Mouse (Mus musculus) neural tube, embryonic 11.5 days (tissue): ENCODE results near the gene Dst. TPM values are rescaled to one million over a fixed set of nuclear protein-coding genes. Genes with fewer than 3 reads are reported as not detected.

Experiments
- ATAC-seq: fragments of 200-750 bp; cut with Nextera tagmentation; 2 replicates; pipeline ENCODE4 v1.8.0; 2017; ENCODE audit warnings: moderate number of reproducible peaks, mild to moderate bottlenecking, moderate TSS enrichment, moderate library complexity; ENCODE audit not compliant: insufficient read depth, low FRiP score, low TSS enrichment
- DNase-seq: peaks from one replicate; pipeline ENCODE4 v3.0.0-alpha.2; 2015; ENCODE audit warnings: low spot score
- H3K27ac ChIP-seq: fragments of 300-500 bp; sonication (generic); 2 replicates; pipeline ENCODE4 v1.5.1; 2014; ENCODE audit warnings: low read depth, mild to moderate bottlenecking, low read length
- H3K27me3 ChIP-seq: fragments of 300-500 bp; sonication (generic); 2 replicates; pipeline ENCODE4 v1.6.1; 2014; ENCODE audit warnings: mild to moderate bottlenecking, low read length, mixed read lengths; ENCODE audit not compliant: control insufficient read depth, insufficient read depth
- H3K36me3 ChIP-seq: fragments of 300-500 bp; sonication (generic); 2 replicates; pipeline ENCODE4 v1.6.1; 2014; ENCODE audit warnings: mild to moderate bottlenecking, low read length, moderate library complexity, mixed read lengths; ENCODE audit not compliant: control insufficient read depth, insufficient read depth
- H3K4me1 ChIP-seq: fragments of 300-500 bp; sonication (generic); 2 replicates; pipeline ENCODE4 v1.6.1; 2014; ENCODE audit warnings: low read length, mixed read lengths; ENCODE audit not compliant: control insufficient read depth, insufficient read depth
- H3K4me2 ChIP-seq: fragments of 300-500 bp; sonication (generic); 2 replicates; pipeline ENCODE4 v1.6.1; 2014; ENCODE audit warnings: low read depth, mild to moderate bottlenecking, moderate library complexity
- H3K4me3 ChIP-seq: fragments of 300-500 bp; sonication (generic); 2 replicates; pipeline ENCODE4 v1.5.1; 2014; ENCODE audit warnings: low read depth, low read length
- H3K9ac ChIP-seq: fragments of 300-500 bp; sonication (generic); 2 replicates; pipeline ENCODE4 v1.6.1; 2014; ENCODE audit warnings: mild to moderate bottlenecking, low read length
- H3K9me3 ChIP-seq: fragments of 300-500 bp; sonication (generic); 2 replicates; pipeline ENCODE4 v1.6.1; 2016; ENCODE audit warnings: low read length; ENCODE audit not compliant: control insufficient read depth
- WGBS: fragments of 180-500 bp; shearing (Covaris S2); extraction: QIAGEN DNeasy Blood & Tissue Kit; methylation state at CpG from one replicate; pipeline ENCODE4 v1.1.7; 2014; 5-methylcytosine and 5-hydroxymethylcytosine counted together
- polyA plus RNA-seq: library from polyadenylated mRNA; unstranded; fragments of >200 nt; fragmentation: Nextera tagmentation; extraction: Ambion mirVana; gene quantifications from 2 replicates; pipeline ENCODE4 v1.2.1, GENCODE M21; 2014

Gene Dst
- polyA plus RNA-seq, 1 experiment from 2014 or later, result 46.2 TPM

- DNase-seq, result no peak
These were observed 67.3 kb downstream of the Dst start for GRCm38 (mm10) chr1:33975333-33975732.

GRCm38 (mm10) chr1:33977832-33978231, 69.8 kb downstream of the Dst start:
- 90% methylated on average over 6 of the region's 6 CpGs for WGBS
- DNase-seq (no peak), ATAC-seq (no peak)
- Histone ChIP-seq H3K27me3 (no peaks in the 10 kb centered on the region), H3K36me3 (no peaks in the 10 kb centered on the region), H3K9ac (no peak overlapping the region), H3K9me3 (no peaks in the 10 kb centered on the region), H3K4me2 (no peak overlapping the region), H3K4me3 (no peak overlapping the region), H3K4me1 (no peaks in the 10 kb centered on the region), H3K27ac (no peak overlapping the region)

More at GRCm38 (mm10) chr1:33975333-33975732, 67.3 kb downstream of the Dst start:
- no peak for ATAC-seq
- Histone ChIP-seq H3K4me2 (no peak overlapping the region), H3K27ac (no peak overlapping the region), H3K27me3 (no peaks in the 10 kb centered on the region), H3K4me1 (no peaks in the 10 kb centered on the region), H3K4me3 (no peak overlapping the region), H3K9me3 (no peaks in the 10 kb centered on the region), H3K36me3 (no peaks in the 10 kb centered on the region), H3K9ac (no peak overlapping the region)
- WGBS, result 86% methylated on average over 4 of the region's 4 CpGs

DNA sequence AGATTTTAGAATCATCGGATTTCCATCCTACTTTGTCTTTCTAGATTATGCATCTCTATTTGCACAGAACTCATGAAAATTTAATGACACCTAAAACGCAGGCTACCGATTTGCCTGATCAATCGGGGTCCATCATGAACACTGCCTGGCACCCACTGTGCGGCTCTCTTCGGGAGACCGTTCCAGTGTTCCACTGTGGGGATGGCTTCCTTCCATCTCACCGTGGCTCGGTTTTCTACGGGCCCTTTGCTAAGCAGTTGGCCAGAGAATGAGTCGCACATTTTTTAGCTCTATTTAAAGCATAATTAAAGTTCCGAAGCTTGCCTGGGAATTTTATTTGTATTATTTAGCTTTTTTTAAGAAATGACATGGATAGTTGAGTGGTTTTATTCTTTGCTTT, 72.4 kb downstream of the Dst start:
- H3K4me2 ChIP-seq, result no peak overlapping the region
- H3K9ac ChIP-seq, result no peak overlapping the region
- H3K27ac ChIP-seq, result no peak overlapping the region
- no peaks in the 10 kb centered on the region for H3K36me3 ChIP-seq
- ATAC-seq, result no peak
- H3K27me3 ChIP-seq, result no peaks in the 10 kb centered on the region
- no peak for DNase-seq
- H3K4me3 ChIP-seq, result no peak overlapping the region
- 86% methylated on average over 12 of the region's 12 CpGs for WGBS
- H3K4me1 ChIP-seq, result no peaks in the 10 kb centered on the region
- H3K9me3 ChIP-seq, result no peaks in the 10 kb centered on the region

- DNase-seq (no peak), ATAC-seq (no peak)
- Histone ChIP-seq H3K9me3 (no peaks in the 10 kb centered on the region), H3K4me3 (no peak overlapping the region), H3K9ac (no peak overlapping the region), H3K4me1 (no peaks in the 10 kb centered on the region), H3K36me3 (no peaks in the 10 kb centered on the region), H3K27me3 (no peaks in the 10 kb centered on the region), H3K27ac (no peak overlapping the region), H3K4me2 (no peak overlapping the region)
- 83% methylated on average over 13 of the region's 13 CpGs for WGBS
These were observed 81.6 kb downstream of the Dst start for GRCm38 (mm10) chr1:33989643-33990042.

DNA sequence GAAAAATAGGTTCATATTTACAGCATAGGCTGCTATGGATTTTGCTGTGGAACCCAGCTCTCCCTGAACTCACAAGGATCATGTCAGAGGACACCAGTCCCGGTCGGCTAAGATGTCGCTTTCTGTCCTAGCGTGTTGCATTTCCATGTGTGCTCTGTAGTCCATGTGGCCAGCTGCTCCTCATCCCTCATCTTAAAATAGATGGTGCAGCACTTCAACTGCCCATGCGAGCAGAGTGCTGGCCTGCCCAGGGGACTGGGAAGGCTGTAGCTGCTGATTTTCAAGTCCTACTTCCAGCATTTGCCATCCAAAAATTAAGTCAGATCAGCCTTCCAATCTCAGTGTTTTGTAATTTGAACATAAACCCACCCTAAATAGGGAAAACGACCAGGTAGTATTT, 83.0 kb downstream of the Dst start:
- H3K27ac ChIP-seq, result no peak overlapping the region
- H3K4me1 ChIP-seq, result no peaks in the 10 kb centered on the region
- DNase-seq (no peak), ATAC-seq (no peak)
- no peak overlapping the region for H3K9ac ChIP-seq
- no peaks in the 10 kb centered on the region for H3K9me3 ChIP-seq
- H3K4me2 ChIP-seq, result no peak overlapping the region
- H3K4me3 ChIP-seq, result no peak overlapping the region
- H3K36me3 ChIP-seq, result no peaks in the 10 kb centered on the region
- H3K27me3 ChIP-seq, result no peaks in the 10 kb centered on the region
- 88% methylated on average over 6 of the region's 6 CpGs for whole genome bisulfite sequencing

GRCm38 (mm10) chr1:33992810-33993209, 84.8 kb downstream of the Dst start:
- Histone ChIP-seq H3K36me3 (no peaks in the 10 kb centered on the region), H3K27me3 (no peaks in the 10 kb centered on the region), H3K4me1 (no peaks in the 10 kb centered on the region), H3K9me3 (no peaks in the 10 kb centered on the region), H3K9ac (no peak overlapping the region), H3K27ac (no peak overlapping the region), H3K4me2 (no peak overlapping the region), H3K4me3 (no peak overlapping the region)
- DNase-seq (no peak), ATAC-seq (no peak)
- WGBS, result 92% methylated on average over 11 of the region's 11 CpGs

- no peaks in the 10 kb centered on the region for H3K9me3 ChIP-seq
- no peak overlapping the region for H3K27ac ChIP-seq
- DNase-seq (no peak), ATAC-seq (no peak)
- WGBS, result 60% methylated on average over 9 of the region's 9 CpGs
- no peak overlapping the region for H3K9ac ChIP-seq
- H3K27me3 ChIP-seq, result no peaks in the 10 kb centered on the region
- no peaks in the 10 kb centered on the region for H3K4me1 ChIP-seq
- no peaks in the 10 kb centered on the region for H3K36me3 ChIP-seq
- H3K4me2 ChIP-seq, result no peak overlapping the region
- no peak overlapping the region for H3K4me3 ChIP-seq
These were observed 86.2 kb downstream of the Dst start for GRCm38 (mm10) chr1:33994201-33994600.

DNA sequence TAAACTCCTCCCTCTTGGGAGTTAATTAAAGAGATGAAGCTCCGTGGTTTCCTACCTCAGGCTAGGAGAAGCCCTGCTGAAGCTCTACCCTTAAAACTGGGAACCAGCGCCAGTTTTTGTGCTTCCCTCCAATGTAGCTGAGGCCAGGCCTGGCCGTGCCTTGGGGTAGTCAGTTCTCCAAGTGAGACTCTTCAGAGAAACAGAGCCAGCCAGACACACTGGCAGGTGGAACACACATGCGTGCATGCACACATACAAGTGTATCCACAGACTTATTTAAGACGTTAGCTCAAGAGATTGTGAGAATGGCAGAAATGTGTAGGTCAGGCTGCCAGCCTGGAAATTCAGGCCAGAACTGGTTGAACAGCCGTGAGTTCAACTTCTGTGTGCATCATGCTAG, 87.4 kb downstream of the Dst start:
- Histone ChIP-seq H3K27me3 (no peaks in the 10 kb centered on the region), H3K9me3 (no peaks in the 10 kb centered on the region), H3K4me1 (no peaks in the 10 kb centered on the region), H3K27ac (no peak overlapping the region), H3K36me3 (no peaks in the 10 kb centered on the region), H3K4me3 (no peak overlapping the region), H3K9ac (no peak overlapping the region), H3K4me2 (no peak overlapping the region)
- DNase-seq, result no peak
- 86% methylated on average over 6 of the region's 6 CpGs for WGBS
- no peak for ATAC-seq

- no peak for ATAC-seq
- 72% methylated on average over 5 of the region's 5 CpGs for WGBS
- no peaks in the 10 kb centered on the region for H3K4me1 ChIP-seq
These were observed 88.3 kb downstream of the Dst start for GRCm38 (mm10) chr1:33996105-33996887.

More at GRCm38 (mm10) chr1:33996105-33996887, 88.3 kb downstream of the Dst start:
- no peak overlapping the region for H3K27ac ChIP-seq
- H3K4me3 ChIP-seq, result no peak overlapping the region
- H3K4me2 ChIP-seq, result no peak overlapping the region
- H3K36me3 ChIP-seq, result no peaks in the 10 kb centered on the region
- H3K9ac ChIP-seq, result no peak overlapping the region
- no peaks in the 10 kb centered on the region for H3K9me3 ChIP-seq
- H3K27me3 ChIP-seq, result no peaks in the 10 kb centered on the region
- DNase-seq, result no peak
